Mouse (Mus musculus) forebrain, postnatal 0 days (tissue): ENCODE data around the gene Nlk. TPM values are rescaled to one million over a fixed set of nuclear protein-coding genes. Genes with fewer than 3 reads are reported as not detected.
A peak's percentile ranks its signal among the peaks of the same experiment; 100 is the strongest.
"Not testable (repeated sequence)": the region's sequence is repeated elsewhere in the genome, so short reads cannot be mapped to it uniquely, and the experiment has no call there.

Experiments
- ATAC-seq: fragments of 200-750 bp; cut with Nextera tagmentation; 2 replicates; pipeline ENCODE4 v1.8.0; 2017; ENCODE audit warnings: mild to moderate bottlenecking, moderate library complexity
- DNase-seq: peaks from one replicate; pipeline ENCODE4 v3.0.0-alpha.2; 2015
- H3K27ac ChIP-seq: fragments of 300-500 bp; sonication (generic); 2 replicates; pipeline ENCODE4 v1.5.1; 2014; ENCODE audit warnings: low read depth, mild to moderate bottlenecking, antibody characterized with exemption, low read length, moderate library complexity, mixed read lengths
- H3K27me3 ChIP-seq: fragments of 300-500 bp; sonication (generic); 2 replicates; pipeline ENCODE4 v1.6.1; 2014; ENCODE audit warnings: mild to moderate bottlenecking, low read length, mixed read lengths; ENCODE audit not compliant: insufficient read depth
- H3K36me3 ChIP-seq: fragments of 300-500 bp; sonication (generic); 2 replicates; pipeline ENCODE4 v1.6.1; 2014; ENCODE audit warnings: mild to moderate bottlenecking, moderate library complexity; ENCODE audit not compliant: insufficient read depth
- H3K4me1 ChIP-seq: fragments of 300-500 bp; sonication (generic); 2 replicates; pipeline ENCODE4 v1.6.1; 2014; ENCODE audit warnings: antibody characterized with exemption; ENCODE audit not compliant: insufficient read depth
- H3K4me2 ChIP-seq: fragments of 300-500 bp; sonication (generic); 2 replicates; pipeline ENCODE4 v1.6.1; 2014; ENCODE audit warnings: low read depth, mild to moderate bottlenecking, moderate library complexity
- H3K4me3 ChIP-seq: fragments of 300-500 bp; sonication (generic); 2 replicates; pipeline ENCODE4 v1.5.1; 2014; ENCODE audit warnings: low read depth, low read length, mixed read lengths
- H3K9ac ChIP-seq: fragments of 300-500 bp; sonication (generic); 2 replicates; pipeline ENCODE4 v1.6.1; 2014; ENCODE audit warnings: mild to moderate bottlenecking
- H3K9me3 ChIP-seq: fragments of 300-500 bp; sonication (generic); 2 replicates; pipeline ENCODE4 v1.6.1; 2016; ENCODE audit warnings: low read length
- CTCF ChIP-seq: sonication (generic); IDR thresholded peaks from 2 replicates; pipeline ENCODE4 v1.5.1; 2016; ENCODE audit warnings: antibody characterized with exemption, control low read depth, low read depth
- WGBS: fragments of 180-500 bp; shearing (Covaris S2); extraction: QIAGEN DNeasy Blood & Tissue Kit; methylation state at CpG from one replicate; pipeline ENCODE4 v1.1.7; 2014; 5-methylcytosine and 5-hydroxymethylcytosine counted together
- polyA plus RNA-seq: library from polyadenylated mRNA; unstranded; fragments of >200 nt; fragmentation: Nextera tagmentation; extraction: Ambion mirVana; gene quantifications from 2 replicates; pipeline ENCODE4 v1.2.1, GENCODE M21; 2015
- total RNA-seq: library from RNA; depleted of rRNA; stranded (reverse); fragments of >200 nt; gene quantifications from 2 replicates; pipeline ENCODE4 v1.2.3, GENCODE M21; 2014

Nlk gene
- total and polyA plus RNA-seq, 2 experiments from 2014 or later = 27.8 to 43.1 TPM

DNA sequence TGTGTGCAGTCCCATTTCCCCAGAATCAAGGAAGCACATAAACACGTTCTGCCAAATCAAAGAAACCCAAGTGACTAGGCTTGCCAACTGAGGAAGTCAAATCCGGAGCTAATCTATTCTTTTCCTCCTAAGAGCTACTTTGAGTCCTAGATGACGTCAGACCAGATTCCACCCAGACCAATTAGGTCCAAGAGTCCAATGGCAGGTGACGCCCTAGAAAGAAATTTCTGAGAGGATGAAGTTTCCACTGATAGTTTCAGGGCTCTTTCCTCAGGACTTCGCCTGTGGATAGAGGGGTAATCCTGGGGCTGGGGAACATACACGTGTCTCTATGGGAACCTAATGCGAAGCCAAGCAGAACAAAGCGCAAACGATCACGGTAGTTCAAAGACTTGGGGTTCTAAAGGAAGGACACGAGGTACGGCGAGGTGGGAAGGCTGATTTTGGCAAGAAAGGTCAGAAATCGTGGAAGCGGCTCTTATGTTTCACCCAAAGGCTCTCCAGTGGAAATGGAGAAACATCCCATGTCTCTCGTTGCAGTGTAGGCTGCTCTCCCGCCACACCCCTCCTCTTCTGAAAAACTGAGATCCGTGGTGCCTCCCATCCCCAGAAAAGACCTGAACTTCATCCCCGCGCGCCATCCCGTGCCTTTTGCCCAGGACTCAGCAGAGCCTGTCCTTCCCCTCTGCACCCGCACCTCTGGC is 161.6 kb downstream of the Nlk start:
- ATAC-seq (peak; percentile 58), DNase-seq (peak; percentile 41)
- under 1% methylated on average over 23 of the region's 23 CpGs for WGBS
- H3K27ac ChIP-seq = peak overlapping the region; percentile 87
- peaks cover 16% of the 10 kb centered on the region for H3K36me3 ChIP-seq
- peak overlapping the region; percentile 65 for H3K4me3 ChIP-seq
- no peaks in the 10 kb centered on the region for H3K27me3 ChIP-seq
- no peak for TF ChIP-seq CTCF
- peak overlapping the region; percentile 68 for H3K9ac ChIP-seq
- H3K4me1 ChIP-seq = peaks cover 10% of the 10 kb centered on the region
- peak overlapping the region; percentile 64 for H3K4me2 ChIP-seq
- no peaks in the 10 kb centered on the region for H3K9me3 ChIP-seq

DNA sequence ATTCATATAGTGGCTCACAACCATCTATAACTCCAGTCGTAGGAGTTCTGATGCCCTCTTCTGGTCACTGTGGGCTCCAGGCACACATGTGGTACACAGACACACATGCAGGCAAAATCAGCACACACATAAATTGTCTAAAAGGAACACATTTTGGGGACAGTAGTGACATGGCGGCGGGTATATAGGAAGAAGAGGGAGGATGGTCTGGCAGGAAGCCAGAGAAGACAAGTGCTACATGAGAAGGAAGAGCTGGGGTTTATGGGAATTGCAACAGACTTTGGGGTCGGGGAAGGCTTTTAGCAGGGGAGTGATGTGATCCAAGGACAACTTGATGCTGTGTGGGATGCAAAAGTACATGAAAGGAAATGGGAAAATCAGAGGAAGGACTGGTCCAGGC is 162.7 kb downstream of the Nlk start:
- DNase-seq (no peak), ATAC-seq (no peak)
- no peaks in the 10 kb centered on the region for H3K27me3 ChIP-seq
- peak overlapping the region; percentile 64 for H3K4me2 ChIP-seq
- WGBS = 87% methylated on average over 4 of the region's 4 CpGs
- no peak overlapping the region for H3K27ac ChIP-seq
- 0 out of 2 replicates have a peak, but pooled peaks have one; percentile 14 for TF ChIP-seq CTCF
- no peak overlapping the region for H3K9ac ChIP-seq
- peaks cover 15% of the 10 kb centered on the region for H3K36me3 ChIP-seq
- peaks cover 10% of the 10 kb centered on the region for H3K4me1 ChIP-seq
- H3K4me3 ChIP-seq = 0 out of 2 replicates have a peak overlapping the region, but pooled peaks have one; percentile 65
- H3K9me3 ChIP-seq = no peaks in the 10 kb centered on the region

DNA sequence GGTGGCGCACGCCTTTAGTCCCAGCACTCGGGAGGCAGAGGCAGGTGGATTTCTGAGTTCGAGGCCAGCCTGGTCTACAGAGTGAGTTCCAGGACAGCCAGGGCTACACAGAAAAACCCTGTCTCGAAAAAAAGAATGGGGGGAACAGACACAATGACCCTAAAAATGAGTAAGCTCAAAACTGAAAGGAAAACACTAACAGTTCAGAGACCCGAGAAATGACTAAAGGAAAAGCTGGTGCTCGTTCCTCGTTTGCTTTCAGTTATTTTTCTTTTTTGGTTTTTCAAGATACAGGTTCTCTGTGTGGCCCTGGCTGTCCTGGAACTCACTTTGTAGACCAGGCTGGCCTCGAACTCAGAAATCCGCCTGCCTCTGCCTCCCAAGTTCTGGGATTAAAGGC is 165.7 kb downstream of the Nlk start:
- not testable (repeated sequence) for ATAC-seq

DNA sequence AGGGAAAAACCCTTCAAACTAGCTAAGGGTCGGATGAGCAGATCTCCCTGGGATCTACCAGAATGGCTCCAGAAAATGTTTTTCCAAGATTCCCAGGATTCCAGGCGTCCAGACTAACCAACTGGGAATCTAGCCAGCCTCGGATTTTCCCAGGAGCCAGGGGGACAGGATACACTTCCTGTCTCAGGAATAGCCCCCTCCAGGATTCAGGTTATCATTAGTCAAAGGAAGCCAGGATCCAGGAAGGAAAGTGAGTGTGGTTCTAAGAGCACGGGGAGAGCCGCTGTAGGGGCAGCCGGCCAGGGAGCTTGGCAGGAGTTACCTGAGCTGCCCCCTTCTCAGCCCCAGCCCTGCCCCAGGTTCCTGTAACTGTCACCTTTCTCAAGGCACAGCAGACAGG is 166.1 kb downstream of the Nlk start:
- H3K27me3 ChIP-seq = no peaks in the 10 kb centered on the region
- peaks cover 40% of the 10 kb centered on the region for H3K36me3 ChIP-seq
- H3K27ac ChIP-seq = no peak overlapping the region
- no peaks in the 10 kb centered on the region for H3K9me3 ChIP-seq
- ATAC-seq = no peak
- TF ChIP-seq CTCF = no peak
- no peak for DNase-seq
- no peak overlapping the region for H3K4me3 ChIP-seq
- no peak overlapping the region for H3K4me2 ChIP-seq
- H3K9ac ChIP-seq = no peak overlapping the region
- 78% methylated on average over 6 of the region's 6 CpGs for WGBS
- peaks cover 10% of the 10 kb centered on the region for H3K4me1 ChIP-seq

More for the DNA sequence above, 165.7 kb downstream of the Nlk start:
- not testable (repeated sequence) for H3K27me3 ChIP-seq, H3K9me3 ChIP-seq, H3K4me3 ChIP-seq, DNase-seq, H3K27ac ChIP-seq, H3K9ac ChIP-seq, H3K4me2 ChIP-seq
- Histone ChIP-seq H3K36me3 (peaks cover 35% of the 10 kb centered on the region), H3K4me1 (peaks cover 10% of the 10 kb centered on the region)
- 91% methylated on average over 10 of the region's 10 CpGs for WGBS

DNA sequence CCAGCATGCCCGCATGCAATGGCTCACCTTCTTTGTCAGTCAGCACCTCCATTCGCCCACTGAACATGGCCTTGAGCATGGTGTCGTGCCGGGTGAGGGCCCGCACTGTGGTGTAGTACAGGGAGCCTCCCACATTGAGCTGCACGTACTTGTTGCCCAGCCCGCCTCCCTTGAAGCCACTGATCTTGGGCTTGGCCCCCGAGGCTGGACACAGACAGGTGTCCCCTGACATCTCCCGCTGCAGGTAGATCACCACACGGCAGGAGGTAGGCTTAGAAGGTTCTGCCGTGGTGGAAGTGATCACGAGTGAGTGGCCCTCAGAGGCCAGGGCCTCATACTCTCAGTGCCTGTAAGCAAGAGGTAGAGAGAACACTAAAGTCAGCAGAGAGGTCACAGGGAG is 167.2 kb downstream of the Nlk start:
- Histone ChIP-seq H3K4me3 (no peak overlapping the region), H3K9ac (no peak overlapping the region), H3K27ac (no peak overlapping the region), H3K36me3 (peaks cover 50% of the 10 kb centered on the region), H3K4me1 (peaks cover 9% of the 10 kb centered on the region), H3K4me2 (no peak overlapping the region), H3K9me3 (no peaks in the 10 kb centered on the region), H3K27me3 (no peaks in the 10 kb centered on the region)
- TF ChIP-seq CTCF = no peak
- no peak for ATAC-seq
- 93% methylated on average over 12 of the region's 12 CpGs for WGBS
- no peak for DNase-seq

DNA sequence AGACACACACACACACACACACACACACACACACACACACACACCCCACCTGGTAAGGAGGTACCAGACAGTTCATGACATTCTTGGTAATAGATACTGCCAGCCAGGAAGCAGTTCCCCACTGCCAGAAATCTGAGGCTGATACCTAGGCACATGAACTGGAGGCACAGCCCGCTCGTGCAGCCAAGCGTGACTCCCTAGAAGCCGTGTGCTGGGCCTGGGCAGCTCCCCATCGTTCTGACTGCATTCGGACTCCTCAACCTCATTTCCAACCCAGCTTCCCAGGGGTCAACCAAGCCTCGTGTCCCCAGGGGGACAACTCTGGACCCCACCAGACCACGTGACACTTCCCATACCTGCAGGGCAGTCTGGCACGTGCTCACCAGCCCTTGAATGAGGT is 168.5 kb downstream of the Nlk start:
- Histone ChIP-seq H3K4me1 (no peaks in the 10 kb centered on the region), H3K27me3 (no peaks in the 10 kb centered on the region), H3K9ac (no peak overlapping the region), H3K27ac (no peak overlapping the region), H3K4me2 (no peak overlapping the region), H3K4me3 (no peak overlapping the region), H3K36me3 (peaks cover 62% of the 10 kb centered on the region), H3K9me3 (no peaks in the 10 kb centered on the region)
- ATAC-seq (no peak), DNase-seq (no peak)
- TF ChIP-seq CTCF = no peak
- 85% methylated on average over 9 of the region's 9 CpGs for WGBS

DNA sequence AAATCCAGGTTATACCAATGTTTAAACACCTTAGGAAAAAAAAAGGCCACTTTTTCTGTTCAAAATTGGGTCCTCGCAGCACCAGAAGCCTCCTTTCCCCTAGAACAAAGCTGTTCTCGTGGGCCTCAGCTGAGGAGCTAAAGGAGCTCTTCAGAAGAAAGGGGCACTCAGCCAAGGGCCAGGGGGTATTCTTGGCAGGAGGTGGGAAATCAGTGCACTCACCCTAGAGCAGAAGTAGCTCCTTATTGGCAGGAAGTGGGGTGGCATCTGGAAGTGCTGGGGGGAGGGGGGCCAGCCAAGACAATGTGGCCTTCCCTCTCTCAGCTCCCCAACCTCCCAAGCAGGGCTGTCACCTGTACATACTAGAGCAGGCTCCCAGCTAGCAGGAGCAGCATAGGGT is 172.3 kb downstream of the Nlk start:
- H3K4me2 ChIP-seq = no peak overlapping the region
- H3K27ac ChIP-seq = no peak overlapping the region
- H3K4me1 ChIP-seq = no peaks in the 10 kb centered on the region
- no peak overlapping the region for H3K4me3 ChIP-seq
- DNase-seq (no peak), ATAC-seq (no peak)
- H3K36me3 ChIP-seq = peaks cover 96% of the 10 kb centered on the region
- H3K27me3 ChIP-seq = no peaks in the 10 kb centered on the region
- no peak overlapping the region for H3K9ac ChIP-seq
- no peak for TF ChIP-seq CTCF
- 23% methylated on average over 2 of the region's 2 CpGs for WGBS
- no peaks in the 10 kb centered on the region for H3K9me3 ChIP-seq
